Mouse (Mus musculus) 3134 (cell line): ENCODE results near the gene Ltbp4.

Experiments used
- DNase-seq: peaks from one replicate; pipeline ENCODE4 v3.0.0-alpha.2; 2011; ENCODE audit warnings: low spot score; ENCODE audit not compliant: insufficient read length; ENCODE audit errors: extremely low read depth

Gene Ltbp4

DNA sequence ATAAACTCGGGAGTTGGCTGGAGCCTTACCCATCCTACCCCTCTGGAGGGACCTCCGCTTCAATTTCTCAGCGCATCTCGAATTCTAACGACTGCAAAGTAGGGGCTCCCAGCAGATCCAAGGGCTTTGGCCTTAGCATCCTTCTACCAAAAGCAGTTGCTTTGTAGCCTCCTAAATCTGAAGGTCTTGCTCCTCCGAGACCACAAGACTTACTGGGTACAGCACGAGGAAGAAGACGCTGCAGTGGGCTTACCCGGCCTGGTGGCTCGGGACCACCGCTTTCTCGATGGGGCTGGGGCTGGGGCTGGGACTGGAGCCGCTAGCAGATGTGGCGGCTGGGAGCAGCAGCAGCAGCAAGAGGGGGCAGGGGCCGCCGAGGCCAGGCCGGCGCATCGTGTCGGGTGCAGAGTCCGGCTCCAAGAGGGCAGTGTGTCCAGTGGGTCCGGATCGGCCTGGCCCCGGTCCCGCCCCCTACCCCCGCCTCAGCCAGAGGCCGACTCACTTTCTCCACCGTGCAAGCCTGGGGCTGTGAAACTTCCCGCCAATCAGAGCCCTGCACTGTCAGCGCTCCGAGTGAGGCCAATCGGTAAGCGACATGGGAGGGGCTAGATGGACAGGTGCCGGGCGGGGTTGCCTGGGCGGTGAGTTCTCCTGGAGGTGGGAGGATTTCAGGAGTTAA, at the start of gene Ltbp4:
Gene Ltbp4 (minus strand): TSS at position 518 of the 679 bp plus-strand sequence.
- no peak for DNase-seq

DNA sequence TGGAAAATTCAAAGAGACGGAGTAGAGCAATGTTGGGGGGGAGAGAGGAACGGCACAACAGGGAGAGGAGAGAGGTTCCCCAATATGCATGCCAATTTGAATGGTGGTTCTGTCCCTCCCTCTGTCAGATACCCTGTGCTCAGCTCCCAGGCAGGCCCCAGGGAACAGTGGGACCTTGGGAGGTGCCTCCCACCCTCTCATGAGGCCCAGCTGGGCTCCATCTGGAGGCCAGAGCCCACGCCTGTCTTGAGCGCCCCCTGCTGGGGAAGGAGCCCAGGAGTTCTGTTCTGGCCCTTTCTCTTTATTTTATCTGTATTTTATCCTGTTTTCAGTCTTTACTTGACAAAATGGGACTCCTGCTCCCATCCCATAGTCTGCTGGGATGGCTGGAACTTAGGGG, 47.2 kb upstream of the Ltbp4 start:
- DNase-seq = no peak

DNA sequence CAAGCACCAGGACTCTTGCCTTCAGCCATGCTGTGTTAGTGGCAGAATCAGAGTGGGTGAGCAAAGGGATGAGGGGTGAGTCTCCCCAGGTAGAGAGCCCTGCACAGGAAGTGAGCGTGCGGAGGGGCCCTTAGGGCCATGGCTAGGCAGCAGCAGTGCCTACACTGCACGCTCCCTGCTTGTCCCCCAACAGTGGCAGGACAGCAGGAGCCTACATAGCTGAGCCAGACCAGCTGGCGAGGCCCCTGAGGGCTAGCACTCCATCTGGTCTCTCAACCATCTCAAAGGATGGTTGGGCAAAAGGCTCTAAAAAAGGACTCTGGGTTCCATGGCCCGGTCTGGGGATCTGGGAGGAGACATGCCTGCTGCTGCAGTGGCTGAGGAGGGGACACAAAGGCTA, 46.6 kb upstream of the Ltbp4 start:
- no peak for DNase-seq

DNA sequence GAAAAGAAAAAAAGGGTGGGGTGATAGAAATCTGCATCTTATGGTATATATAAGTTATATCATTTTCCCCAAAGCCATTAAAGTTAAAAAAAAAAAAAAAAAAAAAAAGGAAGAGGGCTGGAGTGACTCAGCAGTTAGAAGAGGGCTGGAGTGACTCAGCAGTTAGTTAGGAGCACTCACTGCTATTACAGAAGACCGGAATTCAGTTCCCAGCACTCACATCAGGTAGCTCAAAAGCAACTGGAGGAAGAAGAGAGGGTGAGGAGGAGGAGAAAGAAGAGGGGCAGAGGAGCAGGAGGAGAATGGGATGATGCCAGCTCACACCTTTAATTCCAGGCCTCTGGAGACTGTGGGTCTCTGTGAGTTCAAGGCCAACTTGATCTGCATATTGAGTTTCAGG, 45.7 kb upstream of the Ltbp4 start:
- no peak for DNase-seq

DNA sequence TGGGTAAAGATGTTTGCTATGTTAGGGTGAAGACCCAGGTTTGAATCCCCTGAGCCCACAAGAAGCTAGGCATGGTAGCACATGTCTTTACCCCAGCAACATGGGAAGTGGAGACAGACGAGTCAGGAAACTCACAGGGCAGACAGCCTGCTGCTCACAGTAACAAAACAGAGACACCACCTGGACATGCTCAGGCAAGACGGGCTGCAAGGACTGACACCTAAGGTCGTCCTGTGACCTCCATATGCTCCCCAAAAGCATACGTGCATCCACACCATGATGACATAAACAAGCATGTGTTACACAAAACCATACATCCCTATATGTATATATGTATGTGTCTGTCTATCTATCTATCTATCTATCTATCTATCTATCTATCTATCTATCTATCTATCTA, 44.1 kb upstream of the Ltbp4 start:
- DNase-seq = no peak

DNA sequence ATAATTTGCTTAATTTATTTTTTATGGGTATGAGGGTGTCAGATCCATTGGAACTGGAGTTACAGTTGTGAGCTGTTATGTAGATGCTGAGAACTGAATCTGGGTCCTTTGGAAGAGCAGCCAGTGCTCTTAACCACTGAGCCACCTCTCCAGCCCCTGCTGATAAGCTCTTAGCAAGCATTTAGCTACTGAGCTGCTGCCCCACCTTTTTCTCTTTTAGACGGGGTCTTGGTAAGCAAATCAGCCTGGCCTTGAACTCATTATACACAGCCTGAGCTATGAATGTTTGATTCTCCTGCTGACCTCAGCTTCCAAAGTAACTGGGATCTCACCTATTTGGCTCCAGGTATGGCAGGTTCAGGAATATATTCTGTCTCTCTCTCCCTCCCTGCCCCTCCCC, 43.5 kb upstream of the Ltbp4 start:
- DNase-seq = no peak

DNA sequence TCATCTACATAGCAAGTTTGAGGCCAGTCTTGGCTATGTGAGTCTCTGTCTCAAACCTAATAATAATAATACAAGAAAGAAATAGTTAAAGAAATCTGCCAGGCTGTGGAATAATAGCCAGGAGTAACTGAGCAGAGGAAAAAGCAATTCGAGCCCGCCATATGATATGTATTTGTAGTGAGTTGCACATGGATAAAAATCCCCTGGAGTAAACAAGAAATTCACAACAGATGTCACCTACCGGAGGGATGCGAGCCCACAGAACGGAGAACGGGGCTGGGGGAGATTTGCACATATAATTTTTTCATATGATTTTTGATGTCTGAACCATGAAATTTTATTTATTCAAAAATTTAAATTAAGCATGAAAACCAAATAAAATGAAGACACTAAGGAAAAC, 42.3 kb upstream of the Ltbp4 start:
- DNase-seq = no peak

DNA sequence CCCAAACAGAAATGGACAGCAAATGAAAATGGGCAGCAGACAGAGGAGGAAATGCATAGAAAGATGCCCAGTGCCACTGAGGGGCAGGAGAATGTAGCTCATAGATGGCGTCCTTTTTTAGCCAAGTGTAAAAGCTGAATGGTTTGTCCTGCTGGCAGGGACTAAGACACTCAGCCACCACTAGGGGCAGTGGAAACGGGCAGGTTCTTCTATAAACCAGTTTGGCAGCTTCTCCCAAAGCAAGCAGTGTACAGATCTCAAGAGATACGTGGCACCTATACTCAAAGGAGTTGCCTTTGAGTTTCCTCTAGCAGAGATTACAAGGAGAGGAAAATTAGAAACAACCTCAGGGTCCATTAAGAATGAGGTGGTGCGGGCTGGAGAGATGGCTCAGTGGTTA, 40.9 kb upstream of the Ltbp4 start:
- DNase-seq = no peak

DNA sequence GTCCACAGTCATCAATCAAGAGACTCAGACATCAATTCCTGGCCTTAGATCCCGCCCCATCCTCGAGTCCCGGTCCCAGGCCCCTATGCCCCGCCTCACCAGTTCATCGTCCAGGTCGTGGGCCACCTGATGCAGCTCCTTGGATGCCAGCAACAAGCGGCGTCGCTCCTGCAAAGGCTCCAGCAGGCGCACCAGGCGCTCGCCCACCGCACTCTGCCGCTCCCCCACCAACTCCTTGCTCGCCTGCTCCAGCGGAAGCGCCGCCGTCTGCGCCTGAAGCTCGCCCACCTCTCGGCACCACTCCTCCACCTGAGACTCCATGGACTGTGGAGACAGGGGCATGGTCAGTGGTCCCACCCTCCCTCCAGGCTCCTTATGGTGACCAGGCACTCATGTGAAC, 37.8 kb upstream of the Ltbp4 start:
- no peak for DNase-seq

DNA sequence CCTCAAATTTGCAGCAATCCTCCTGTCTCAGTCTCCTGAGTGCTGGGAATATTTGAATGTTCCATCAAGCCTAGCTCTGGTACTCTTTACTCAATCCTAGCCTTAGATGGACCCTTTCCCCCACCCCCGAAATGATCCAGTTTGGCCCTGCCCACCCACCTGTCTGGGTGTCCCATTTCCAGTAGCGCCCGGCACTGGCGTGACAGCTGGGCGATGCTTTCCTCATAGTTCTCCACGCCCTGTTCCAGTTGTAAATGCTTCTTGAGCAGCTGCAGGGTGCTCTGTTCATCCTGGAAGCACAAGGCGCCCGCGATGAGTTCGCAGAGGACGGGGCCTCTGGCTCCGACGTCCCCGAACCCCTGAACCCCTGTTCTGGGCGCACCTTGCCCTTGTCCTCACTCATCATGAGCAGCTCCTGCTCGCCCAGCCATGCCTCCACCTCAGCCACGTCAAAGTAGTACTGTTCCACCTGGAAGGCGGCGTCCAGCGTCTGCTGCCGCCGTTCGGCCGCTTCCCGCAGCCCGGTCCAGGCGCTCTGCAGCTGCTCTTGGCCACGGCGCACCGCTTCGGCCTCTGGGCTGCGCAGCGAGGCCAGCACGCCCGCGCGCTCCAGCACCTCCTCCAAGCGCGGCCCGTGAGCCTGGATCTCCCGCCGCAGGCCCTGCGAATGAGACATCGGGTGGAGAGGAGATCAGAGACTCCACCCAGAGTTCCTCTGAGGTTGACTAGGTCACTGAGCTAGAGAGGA, 34.4 kb upstream of the Ltbp4 start:
- no peak for DNase-seq

DNA sequence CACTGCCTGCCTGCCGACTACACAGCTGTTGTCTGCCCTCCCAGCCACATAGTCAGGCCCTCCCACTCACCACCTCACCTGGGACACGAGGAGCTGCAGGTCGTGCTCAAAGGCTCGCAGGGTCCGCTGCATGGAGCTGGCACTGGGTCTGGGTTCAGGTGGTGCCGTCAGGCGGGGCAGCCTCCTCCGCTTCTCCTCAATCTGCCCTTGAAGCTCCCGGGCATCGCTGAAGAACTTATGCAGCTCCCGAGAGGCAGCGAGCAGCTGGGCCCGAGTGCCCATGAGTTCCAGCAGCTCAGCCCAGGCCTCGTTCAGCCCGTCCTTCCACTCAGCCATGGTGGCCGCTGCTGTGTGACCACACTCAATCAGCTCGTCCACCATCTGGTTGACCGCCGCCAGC, 31.6 kb upstream of the Ltbp4 start:
- DNase-seq = no peak

DNA sequence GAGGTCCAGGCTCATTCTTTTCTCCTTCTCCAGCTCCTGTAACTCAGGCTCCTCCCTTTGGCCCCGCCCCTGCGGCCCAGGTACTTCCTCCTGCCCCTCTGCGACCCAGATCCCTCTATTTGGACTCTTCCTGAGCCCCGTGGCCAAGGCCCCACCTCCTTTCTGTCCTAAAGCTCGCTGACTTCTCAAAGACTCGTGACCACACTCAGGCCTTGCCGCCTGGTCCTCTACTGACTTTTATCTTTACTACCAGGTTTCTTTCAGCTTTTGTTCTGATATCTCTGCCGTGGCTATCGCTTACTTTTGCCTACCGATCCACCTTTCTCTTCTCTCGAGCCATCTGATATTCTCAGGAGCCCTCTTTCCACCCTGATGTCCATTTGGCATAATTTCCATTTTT, 30.5 kb upstream of the Ltbp4 start:
- DNase-seq = no peak

DNA sequence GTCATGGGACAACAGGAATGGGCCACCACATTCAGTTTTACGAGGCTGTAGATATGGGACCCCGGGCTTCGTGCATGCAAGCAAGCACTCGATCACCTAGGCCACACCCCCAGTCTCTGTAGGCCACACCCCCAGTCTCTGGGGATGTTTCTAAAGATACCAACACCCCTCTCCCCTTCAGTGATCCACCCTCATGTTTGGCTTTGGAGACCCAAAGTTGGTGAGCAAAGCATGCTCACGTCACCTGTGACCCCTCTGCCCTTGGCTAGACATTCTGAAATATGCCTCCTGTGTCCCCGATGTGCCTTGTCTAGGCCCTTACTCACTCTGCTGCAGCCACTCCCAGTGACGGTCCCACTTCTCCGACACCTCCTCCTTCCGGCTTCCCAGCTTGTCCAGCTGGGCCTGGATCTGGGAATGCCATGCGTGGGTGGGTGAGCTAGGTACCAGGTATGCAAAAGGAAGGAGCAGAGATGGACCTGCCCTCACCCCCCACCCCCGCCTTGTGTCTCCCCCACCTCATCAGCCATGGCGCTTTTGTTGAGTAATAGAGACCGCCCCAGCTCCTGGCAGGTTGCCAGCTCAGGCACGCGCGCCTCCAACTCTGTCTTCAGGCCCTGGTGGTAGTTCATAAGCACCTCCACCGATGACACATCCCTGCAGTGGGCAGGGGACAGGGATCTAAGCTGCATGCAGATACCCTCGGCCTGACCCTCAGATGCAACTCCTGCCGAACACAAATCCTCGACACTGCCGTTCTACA, 28.8 kb upstream of the Ltbp4 start:
- no peak for DNase-seq

DNA sequence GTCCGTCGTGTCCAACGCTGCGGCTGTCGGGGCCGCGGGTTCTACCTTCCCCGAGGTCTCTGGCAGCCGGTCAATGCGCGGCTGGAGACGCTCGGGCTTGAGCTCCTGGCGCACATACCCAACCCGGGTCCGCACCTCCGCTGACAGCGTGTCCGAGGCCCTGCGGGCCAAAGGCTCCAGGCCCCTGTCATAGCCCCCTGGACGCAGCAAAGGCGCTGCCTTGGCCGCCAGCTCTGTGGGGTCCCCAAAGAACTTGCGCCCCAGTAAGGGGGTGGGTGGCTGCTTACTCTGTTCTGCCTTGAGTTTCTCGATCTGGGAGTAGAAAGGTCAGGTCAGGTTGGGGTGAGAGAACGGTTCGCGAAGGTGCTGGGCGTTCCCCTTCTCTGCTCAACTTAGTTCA, 26.9 kb upstream of the Ltbp4 start:
- no peak for DNase-seq

DNA sequence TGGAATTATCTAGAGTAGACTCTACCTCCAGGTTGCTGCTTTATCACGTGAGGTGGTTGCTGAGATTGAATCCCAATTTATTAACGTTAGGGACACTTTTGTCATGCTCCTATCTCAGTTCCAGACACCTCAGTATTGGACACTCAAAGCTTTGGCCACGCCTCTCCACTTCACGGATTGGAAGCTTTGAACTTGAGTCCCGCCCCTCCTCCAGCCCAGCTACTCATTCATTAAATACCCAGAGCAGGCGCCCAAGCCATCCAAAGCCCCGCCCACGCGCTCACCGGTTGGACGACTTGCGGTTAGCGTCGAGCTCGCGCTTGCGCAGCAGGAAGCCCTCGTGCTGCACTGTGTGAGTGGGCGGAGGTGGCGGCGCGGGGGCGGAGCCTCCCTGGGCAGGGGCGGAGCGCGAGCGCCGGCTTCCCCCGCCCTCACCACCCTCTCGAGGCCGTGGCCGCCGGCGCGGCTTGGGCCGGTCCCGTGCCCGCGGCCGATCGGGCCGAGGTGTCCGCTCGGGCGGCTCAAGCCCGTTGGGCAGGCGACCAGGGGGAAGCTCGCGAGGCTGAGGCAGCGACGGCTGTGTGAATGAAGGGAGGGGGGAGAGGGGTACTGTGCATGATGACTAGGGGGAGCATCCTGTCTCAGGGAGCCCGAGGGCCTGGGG, 23.9 kb upstream of the Ltbp4 start:
- peak; percentile 99 for DNase-seq

DNA sequence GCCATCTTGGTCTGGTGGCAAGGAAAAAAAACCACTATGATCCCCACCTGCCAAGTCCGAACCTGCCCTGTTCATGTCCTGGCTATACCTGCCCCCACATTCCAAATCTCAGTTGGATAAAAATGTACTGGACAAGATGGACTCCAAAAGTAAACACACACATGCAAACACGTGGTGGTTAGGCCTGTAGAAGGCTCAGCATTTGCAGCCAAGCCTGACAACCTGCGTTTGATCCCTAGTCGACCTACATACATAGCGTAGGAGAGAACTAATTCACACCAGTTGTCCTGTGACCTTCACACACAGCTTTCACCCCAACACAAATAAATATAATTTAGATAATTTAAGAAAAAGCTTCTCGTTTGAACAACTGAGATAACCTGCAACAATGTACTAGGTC, 23.3 kb upstream of the Ltbp4 start:
- DNase-seq = no peak

DNA sequence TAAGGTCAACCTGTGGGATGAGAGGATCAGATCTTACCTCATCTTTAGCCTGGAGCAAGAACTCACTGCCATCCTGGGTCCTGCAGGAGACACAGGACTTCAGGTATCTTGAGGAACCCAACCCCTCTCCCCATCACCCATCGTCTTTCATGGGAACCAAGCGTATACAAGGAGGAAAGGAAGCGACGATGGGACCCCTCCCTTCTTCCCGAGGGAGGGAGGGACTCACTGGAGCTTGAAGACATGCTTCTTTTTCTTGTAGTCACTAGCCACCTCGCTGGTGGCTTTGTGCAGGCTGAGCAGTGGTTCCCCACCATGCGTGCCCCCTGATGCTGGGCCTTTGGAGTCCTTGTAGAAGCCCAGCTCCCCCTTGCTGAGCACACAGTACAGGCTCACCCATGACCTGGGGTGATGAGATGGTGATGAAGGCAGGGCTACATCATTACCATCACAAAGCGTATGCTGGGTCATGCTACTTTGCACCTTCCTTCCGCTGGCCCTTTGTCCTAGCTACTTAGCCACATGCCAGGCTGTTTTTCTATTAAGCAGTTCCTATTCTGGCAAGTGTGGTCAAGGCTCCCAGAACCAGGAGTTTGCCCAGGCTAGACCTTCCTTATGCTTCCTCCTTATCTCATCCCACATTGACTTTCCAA, 22.3 kb upstream of the Ltbp4 start:
- DNase-seq = no peak

DNA sequence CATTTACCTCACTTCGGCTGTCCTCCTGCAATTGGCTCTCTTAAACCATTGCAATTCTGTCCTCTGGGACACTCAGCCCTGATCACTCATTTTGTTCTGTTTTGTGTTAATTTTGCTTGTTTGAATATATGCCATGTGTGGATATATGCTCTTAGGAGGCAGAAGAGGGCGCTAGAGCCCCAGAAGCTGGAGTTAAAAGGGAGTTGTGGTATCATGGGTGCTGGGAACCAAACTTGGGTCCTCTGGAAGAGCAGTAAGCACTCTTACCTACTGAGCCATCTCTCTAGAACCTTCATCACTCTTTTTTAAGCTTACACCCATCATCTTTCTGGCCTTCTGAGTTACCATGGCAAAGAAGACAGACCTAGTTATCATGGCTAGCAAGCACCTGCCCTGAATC, 21.7 kb upstream of the Ltbp4 start:
- DNase-seq = no peak

DNA sequence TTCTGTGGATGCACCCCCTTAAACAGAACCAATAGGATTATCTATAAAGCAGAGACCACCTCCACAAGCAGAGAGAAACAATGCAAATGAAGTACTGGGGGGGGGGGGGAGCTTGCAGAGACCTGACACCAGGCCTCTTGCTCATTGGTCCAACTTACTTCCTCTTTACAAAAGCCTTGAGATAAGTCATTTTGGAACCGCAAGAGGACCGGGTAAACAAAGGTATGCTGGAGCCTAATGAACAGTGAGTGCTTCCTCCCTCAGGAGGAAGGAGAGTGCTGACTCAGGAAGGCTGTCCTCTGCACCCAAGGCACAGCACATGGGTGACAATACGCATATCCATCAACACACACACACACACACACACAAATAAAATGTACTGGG, 20.1 kb upstream of the Ltbp4 start:
- no peak for DNase-seq

DNA sequence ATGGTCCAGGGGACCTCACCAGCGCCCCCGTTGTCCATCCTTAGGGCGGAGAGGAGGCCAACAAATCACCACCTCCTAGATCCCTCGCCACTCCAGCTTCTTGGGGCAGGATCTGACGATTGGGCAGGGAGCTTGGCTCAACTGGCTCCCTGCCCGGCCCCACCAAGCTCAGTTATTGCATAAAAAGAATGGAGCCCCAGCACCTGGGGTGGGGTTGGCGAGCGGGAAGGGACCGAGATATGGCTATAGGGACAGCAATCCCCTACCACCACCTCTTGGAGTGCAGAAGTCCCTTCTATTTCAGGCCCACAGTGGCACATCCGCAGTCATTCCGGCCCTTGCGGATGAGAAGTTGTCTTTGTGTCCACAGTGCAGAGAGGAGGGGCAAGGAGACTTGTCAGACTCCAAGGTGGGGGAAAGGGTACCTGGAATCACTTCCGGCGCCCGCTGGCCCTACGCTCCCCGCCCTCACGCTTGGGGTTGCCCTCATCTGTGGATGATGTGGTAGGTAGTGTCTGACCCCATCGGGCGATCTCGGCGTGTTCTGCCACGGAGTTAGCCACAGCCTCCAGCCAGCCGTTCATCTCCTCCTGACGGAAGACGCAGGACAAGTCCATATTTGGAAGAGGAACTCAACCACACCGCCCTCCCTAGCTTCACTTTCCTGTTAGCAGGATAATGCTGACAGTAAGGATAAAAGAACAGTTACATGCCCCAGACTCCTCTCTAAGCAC, 19.5 kb upstream of the Ltbp4 start, which contains the start of gene Gm20479:
Gene Gm20479 (minus strand): TSS at position 559 of the 734 bp plus-strand sequence.
- DNase-seq = no peak
